Mouse (Mus musculus) lung, embryonic 14.5 days (tissue): ENCODE data around the gene Neurod6. TPM values are rescaled to one million over a fixed set of nuclear protein-coding genes. Genes with fewer than 3 reads are reported as not detected.

Experiments
- ATAC-seq: fragments of 200-750 bp; cut with Nextera tagmentation; 2 replicates; pipeline ENCODE4 v1.8.0; 2017; ENCODE audit warnings: mild to moderate bottlenecking, moderate TSS enrichment, moderate library complexity; ENCODE audit not compliant: insufficient read depth
- DNase-seq: peaks from one replicate; pipeline ENCODE4 v3.0.0-alpha.2; 2015
- H3K27ac ChIP-seq: fragments of 300-500 bp; sonication (generic); 2 replicates; pipeline ENCODE4 v1.5.1; 2014; ENCODE audit warnings: low read depth, mild to moderate bottlenecking, moderate library complexity
- H3K27me3 ChIP-seq: fragments of 300-500 bp; sonication (generic); 2 replicates; pipeline ENCODE4 v1.6.1; 2014; ENCODE audit warnings: low read length, control low read depth; ENCODE audit not compliant: insufficient read depth
- H3K36me3 ChIP-seq: fragments of 300-500 bp; sonication (generic); 2 replicates; pipeline ENCODE4 v1.6.1; 2014; ENCODE audit warnings: control low read depth; ENCODE audit not compliant: insufficient read depth
- H3K4me1 ChIP-seq: fragments of 300-500 bp; sonication (generic); 2 replicates; pipeline ENCODE4 v1.6.1; 2014; ENCODE audit warnings: antibody characterized with exemption, control low read depth; ENCODE audit not compliant: insufficient read depth
- H3K4me2 ChIP-seq: fragments of 300-500 bp; sonication (generic); 2 replicates; pipeline ENCODE4 v1.6.1; 2014; ENCODE audit warnings: mild to moderate bottlenecking
- H3K4me3 ChIP-seq: fragments of 300-500 bp; sonication (generic); 2 replicates; pipeline ENCODE4 v1.5.1; 2014; ENCODE audit warnings: low read depth, low read length
- H3K9ac ChIP-seq: fragments of 300-500 bp; sonication (generic); 2 replicates; pipeline ENCODE4 v1.6.1; 2014
- H3K9me3 ChIP-seq: fragments of 300-500 bp; sonication (generic); 2 replicates; pipeline ENCODE4 v1.6.1; 2016; ENCODE audit warnings: low read depth, low read length, control low read depth
- CTCF ChIP-seq: IDR thresholded peaks from 2 replicates; pipeline ENCODE4 v1.5.1; 2016; ENCODE audit warnings: antibody characterized with exemption, low read depth
- WGBS: fragments of 180-500 bp; shearing (Covaris S2); extraction: QIAGEN DNeasy Blood & Tissue Kit; methylation state at CpG from one replicate; pipeline ENCODE4 v1.1.7; 2014; 5-methylcytosine and 5-hydroxymethylcytosine counted together
- polyA plus RNA-seq: library from polyadenylated mRNA; unstranded; fragments of >200 nt; fragmentation: Nextera tagmentation; extraction: Ambion mirVana; gene quantifications from 2 replicates; pipeline ENCODE4 v1.2.1, GENCODE M21; 2014

The Neurod6 gene
- polyA plus RNA-seq, 1 experiment from 2014 or later, result not detected

- Histone ChIP-seq H3K27ac (no peak overlapping the region), H3K4me1 (no peaks in the 10 kb centered on the region), H3K4me2 (no peak overlapping the region), H3K9me3 (no peaks in the 10 kb centered on the region), H3K9ac (no peak overlapping the region), H3K36me3 (no peaks in the 10 kb centered on the region), H3K27me3 (no peaks in the 10 kb centered on the region), H3K4me3 (no peak overlapping the region)
- no peak for DNase-seq
- ATAC-seq, result no peak
- WGBS, result 32% methylated on average over 14 of the region's 14 CpGs
- no peak for TF ChIP-seq CTCF
Measured at GRCm38 (mm10) chr6:55646111-55646823, 34.8 kb downstream of the Neurod6 start.

- Histone ChIP-seq H3K4me2 (no peak overlapping the region), H3K9ac (no peak overlapping the region), H3K36me3 (no peaks in the 10 kb centered on the region), H3K27ac (no peak overlapping the region), H3K9me3 (no peaks in the 10 kb centered on the region), H3K4me1 (no peaks in the 10 kb centered on the region), H3K27me3 (no peaks in the 10 kb centered on the region), H3K4me3 (no peak overlapping the region)
- DNase-seq, result no peak
- TF ChIP-seq CTCF, result no peak
- 6% methylated on average over 1 of the region's 1 CpGs for WGBS
- ATAC-seq, result no peak
Measured at GRCm38 (mm10) chr6:55634662-55635061, 46.4 kb downstream of the Neurod6 start.

Other genes starting within 250 kb of the Neurod6 start
- gene Adcyap1r1, start 229.3 kb downstream of the Neurod6 start, polyA plus RNA-seq, result 0.60 and 0.61 TPM in 2 replicates
- gene Itprid1, start 155.6 kb upstream of the Neurod6 start, polyA plus RNA-seq, result not detected in 2 replicates